ENCODE assay signal across 20 mouse cellular contexts in genomic region chr4:140775876-140776275, GRCm38 (mm10). TPM values are rescaled to one million over a fixed set of nuclear protein-coding genes. Genes with fewer than 3 reads are reported as not detected.
"Had no signal": no experiment of that assay in that cellular context is flagged by ENCODE, and none has a peak within 500 bp of the region (broad histone marks: within the 10 kb centered on the region; RNA-seq: fewer than 3 reads in every experiment).

No protein-coding gene starts in this region.

- H3K27me3 ChIP-seq: intestine, embryonic 15.5 days; kidney, embryonic 15.5 days; limb, embryonic 15.5 days; lung, embryonic 15.5 days; midbrain, embryonic 12.5 days had no signal

- H3K27ac ChIP-seq: intestine, embryonic 15.5 days; kidney, embryonic 15.5 days; left cerebral cortex, adult 2 months; limb, embryonic 15.5 days; liver, embryonic 12.5 days; lung, embryonic 15.5 days; midbrain, embryonic 12.5 days had no signal

- H3K36me3 ChIP-seq: intestine, embryonic 15.5 days; kidney, embryonic 15.5 days; limb, embryonic 15.5 days; liver, embryonic 12.5 days; lung, embryonic 15.5 days; midbrain, embryonic 12.5 days had no signal

- DNase-seq: kidney, adult 18-20 months; kidney, postnatal 14 days; lung, postnatal 14 days; right cerebral cortex, adult 18-20 months; right cerebral cortex, postnatal 25 days had no signal

- H3K4me3 ChIP-seq: intestine, embryonic 15.5 days; kidney, embryonic 15.5 days; left cerebral cortex, adult 2 months; limb, embryonic 15.5 days; liver, embryonic 12.5 days; lung, embryonic 15.5 days; midbrain, embryonic 12.5 days had no signal

- H3K4me1 ChIP-seq: midbrain, embryonic 12.5 days had no signal

RNA-seq across cellular contexts. Expression of gene Padi4, which starts 1.8 kb away (rescaled TPM):
- total RNA-seq: layer of hippocampus, postnatal 25 days; left cerebral cortex, postnatal 14 days; midbrain, postnatal 0 days had no signal

RNA-seq across cellular contexts. Expression of gene Padi6, which starts 33.4 kb away (rescaled TPM):
- total RNA-seq: layer of hippocampus, postnatal 25 days; left cerebral cortex, adult 2 months; megakaryocyte-erythroid progenitor cell, adult 5-6 weeks; midbrain, postnatal 0 days had no signal
- polyA plus RNA-seq: kidney, embryonic 15.5 days; large intestine, adult 2 months; limb, embryonic 15.5 days; liver, embryonic 12.5 days; liver, embryonic 16.5 days; midbrain, embryonic 12.5 days; small intestine, adult 2 months had no signal

RNA-seq across cellular contexts. Expression of gene Padi3, which starts 34.6 kb away (rescaled TPM):
- total RNA-seq: layer of hippocampus, postnatal 25 days; left cerebral cortex, adult 2 months; midbrain, postnatal 0 days had no signal
- polyA plus RNA-seq: large intestine, adult 2 months; midbrain, postnatal 0 days; neural tube, embryonic 14.5 days; small intestine, adult 2 months had no signal
